Mouse (Mus musculus) forebrain, embryonic 15.5 days (tissue): ENCODE data around the gene Gm3404. TPM values are rescaled to one million over a fixed set of nuclear protein-coding genes. Genes with fewer than 3 reads are reported as not detected.
"Not testable (repeated sequence)": the region's sequence is repeated elsewhere in the genome, so short reads cannot be mapped to it uniquely, and the experiment has no call there.

Experiments used
- ATAC-seq: fragments of 200-750 bp; cut with Nextera tagmentation; replicated peaks from 2 replicates; pipeline ENCODE4 v1.8.0; 2017; ENCODE audit warnings: mild to moderate bottlenecking, moderate TSS enrichment, moderate library complexity
- H3K27ac ChIP-seq: fragments of 300-500 bp; sonication (generic); replicated peaks from 2 replicates; pipeline ENCODE4 v1.5.1; 2015; ENCODE audit warnings: mild to moderate bottlenecking, inconsistent platforms
- H3K27me3 ChIP-seq: fragments of 300-500 bp; sonication (generic); 2 replicates; pipeline ENCODE4 v1.6.1; 2015; ENCODE audit warnings: inconsistent platforms
- H3K36me3 ChIP-seq: fragments of 300-500 bp; sonication (generic); 2 replicates; pipeline ENCODE4 v1.6.1; 2015; ENCODE audit warnings: mild to moderate bottlenecking, inconsistent platforms
- H3K4me1 ChIP-seq: fragments of 300-500 bp; sonication (generic); 2 replicates; pipeline ENCODE4 v1.6.1; 2015; ENCODE audit warnings: inconsistent platforms
- H3K4me2 ChIP-seq: fragments of 300-500 bp; sonication (generic); replicated peaks from 2 replicates; pipeline ENCODE4 v1.6.1; 2015; ENCODE audit warnings: mild to moderate bottlenecking, inconsistent platforms
- H3K4me3 ChIP-seq: fragments of 300-500 bp; sonication (generic); 2 replicates; pipeline ENCODE4 v1.5.1; 2015; ENCODE audit warnings: mild to moderate bottlenecking, inconsistent platforms
- H3K9ac ChIP-seq: fragments of 300-500 bp; sonication (generic); replicated peaks from 2 replicates; pipeline ENCODE4 v1.6.1; 2015; ENCODE audit warnings: mild to moderate bottlenecking, inconsistent platforms
- H3K9me3 ChIP-seq: fragments of 300-500 bp; sonication (generic); 2 replicates; pipeline ENCODE4 v1.6.1; 2016; ENCODE audit warnings: inconsistent platforms
- WGBS: fragments of 180-500 bp; shearing (Covaris S2); methylation state at CpG from one replicate; pipeline ENCODE4 v1.1.7; 2015; ENCODE audit warnings: mixed read lengths; 5-methylcytosine and 5-hydroxymethylcytosine counted together
- polyA plus RNA-seq: library from polyadenylated mRNA; unstranded; fragments of >200 nt; fragmentation: Nextera tagmentation; extraction: Ambion mirVana; gene quantifications from 2 replicates; pipeline ENCODE4 v1.2.1, GENCODE M21; 2015

Gene Gm3404
- polyA plus RNA-seq: not detected in 2 replicates

- H3K27me3 ChIP-seq, H3K9me3 ChIP-seq, H3K4me3 ChIP-seq, H3K27ac ChIP-seq, H3K9ac ChIP-seq, H3K36me3 ChIP-seq, H3K4me1 ChIP-seq, ATAC-seq, H3K4me2 ChIP-seq: not testable (repeated sequence)
- WGBS: 95% methylated on average over 3 of the region's 3 CpGs
Observed at GRCm38 (mm10) chr5:146525501-146525900, at the start of gene Gm3404. Gm3404 (plus strand) TSS chr5:146525801.

GRCm38 (mm10) chr5:146479564-146479963, 46.0 kb upstream of the Gm3404 start:
- not testable (repeated sequence) for ATAC-seq, H3K4me2 ChIP-seq, H3K9me3 ChIP-seq, H3K27me3 ChIP-seq, H3K4me3 ChIP-seq, H3K9ac ChIP-seq, H3K4me1 ChIP-seq, H3K36me3 ChIP-seq, H3K27ac ChIP-seq
- 14% methylated on average over 4 of the region's 4 CpGs for WGBS

GRCm38 (mm10) chr5:146481665-146482064, 43.9 kb upstream of the Gm3404 start, which contains the start of gene Gm6408:
Gm6408 (plus strand) TSS chr5:146481965.
- H3K27me3 ChIP-seq, H3K9me3 ChIP-seq, ATAC-seq, H3K4me2 ChIP-seq, H3K4me3 ChIP-seq, H3K9ac ChIP-seq, H3K4me1 ChIP-seq, H3K27ac ChIP-seq, H3K36me3 ChIP-seq: not testable (repeated sequence)
- WGBS: 96% methylated on average over 3 of the region's 3 CpGs

GRCm38 (mm10) chr5:146488959-146489358, 36.6 kb upstream of the Gm3404 start:
- H3K9ac ChIP-seq, H3K36me3 ChIP-seq, ATAC-seq, H3K9me3 ChIP-seq, H3K4me1 ChIP-seq, H3K4me2 ChIP-seq, H3K27me3 ChIP-seq, H3K27ac ChIP-seq, H3K4me3 ChIP-seq: not testable (repeated sequence)
- WGBS: 14% methylated on average over 3 of the region's 4 CpGs

GRCm38 (mm10) chr5:146491063-146491462, 34.5 kb upstream of the Gm3404 start, which contains the start of gene Gm6370:
Gm6370 (plus strand) TSS chr5:146491363.
- H3K4me1 ChIP-seq, H3K9me3 ChIP-seq, H3K4me2 ChIP-seq, H3K9ac ChIP-seq, H3K27me3 ChIP-seq, H3K27ac ChIP-seq, H3K4me3 ChIP-seq, H3K36me3 ChIP-seq, ATAC-seq: not testable (repeated sequence)
- no CpG with 5 or more reads among the region's 5 CpGs for WGBS

GRCm38 (mm10) chr5:146502099-146502498, 23.5 kb upstream of the Gm3404 start, which contains the start of gene 4930449I24Rik:
4930449I24Rik (plus strand) TSS chr5:146502399.
- not testable (repeated sequence) for ATAC-seq, H3K27ac ChIP-seq, H3K4me2 ChIP-seq, H3K27me3 ChIP-seq, H3K36me3 ChIP-seq, H3K9ac ChIP-seq, H3K9me3 ChIP-seq, H3K4me1 ChIP-seq, H3K4me3 ChIP-seq
- WGBS: no CpG with 5 or more reads among the region's 5 CpGs

GRCm38 (mm10) chr5:146513823-146514222, 11.8 kb upstream of the Gm3404 start, which contains the start of gene Gm3402:
Gm3402 (plus strand) TSS chr5:146514123.
- H3K36me3 ChIP-seq, H3K4me3 ChIP-seq, H3K27ac ChIP-seq, H3K27me3 ChIP-seq, H3K4me1 ChIP-seq, ATAC-seq, H3K9me3 ChIP-seq, H3K4me2 ChIP-seq, H3K9ac ChIP-seq: not testable (repeated sequence)
- WGBS: 93% methylated on average over 2 of the region's 5 CpGs

GRCm38 (mm10) chr5:146537347-146537746, 11.7 kb downstream of the Gm3404 start, which contains the start of gene Gm3409:
Gm3409 (plus strand) TSS chr5:146537647.
- 100% methylated on average over 3 of the region's 3 CpGs for WGBS
- H3K27ac ChIP-seq, H3K9me3 ChIP-seq, H3K4me3 ChIP-seq, ATAC-seq, H3K36me3 ChIP-seq, H3K4me1 ChIP-seq, H3K27me3 ChIP-seq, H3K9ac ChIP-seq, H3K4me2 ChIP-seq: not testable (repeated sequence)

GRCm38 (mm10) chr5:146555836-146556235, 30.2 kb downstream of the Gm3404 start, which contains the start of gene Gm3415:
Gm3415 (plus strand) TSS chr5:146556136.
- not testable (repeated sequence) for ATAC-seq, H3K27me3 ChIP-seq, H3K4me3 ChIP-seq, H3K9me3 ChIP-seq, H3K4me2 ChIP-seq, H3K4me1 ChIP-seq, H3K9ac ChIP-seq, H3K27ac ChIP-seq, H3K36me3 ChIP-seq
- no CpG with 5 or more reads among the region's 3 CpGs for WGBS

- Histone ChIP-seq H3K4me3 (no peak overlapping the region), H3K27ac (no peak overlapping the region), H3K27me3 (no peaks in the 10 kb centered on the region), H3K4me1 (no peaks in the 10 kb centered on the region), H3K9ac (no peak overlapping the region), H3K9me3 (peaks cover 2% of the 10 kb centered on the region; the same call in 1 of the 2 replicates), H3K4me2 (no peak overlapping the region), H3K36me3 (no peaks in the 10 kb centered on the region)
- ATAC-seq: no peak
- 81% methylated on average over 1 of the region's 1 CpGs for WGBS
Observed at GRCm38 (mm10) chr5:146564259-146564658, 38.7 kb downstream of the Gm3404 start.

- H3K36me3 ChIP-seq: no peaks in the 10 kb centered on the region
- H3K4me1 ChIP-seq: peaks cover 6% of the 10 kb centered on the region; the same call in 1 of the 2 replicates
- no peak overlapping the region for H3K27ac ChIP-seq
- peaks cover 2% of the 10 kb centered on the region; the same call in 1 of the 2 replicates for H3K9me3 ChIP-seq
- H3K4me2 ChIP-seq: no peak overlapping the region
- no peak overlapping the region for H3K9ac ChIP-seq
- 71% methylated on average over 4 of the region's 4 CpGs for WGBS
- H3K27me3 ChIP-seq: no peaks in the 10 kb centered on the region
- H3K4me3 ChIP-seq: no peak overlapping the region
- no peak for ATAC-seq
Observed at GRCm38 (mm10) chr5:146567054-146567453, 41.5 kb downstream of the Gm3404 start.

- WGBS: 89% methylated on average over 6 of the region's 6 CpGs
- H3K27me3 ChIP-seq, H3K9ac ChIP-seq, H3K4me1 ChIP-seq, H3K4me3 ChIP-seq, H3K27ac ChIP-seq, ATAC-seq, H3K9me3 ChIP-seq, H3K36me3 ChIP-seq, H3K4me2 ChIP-seq: not testable (repeated sequence)
Observed at GRCm38 (mm10) chr5:146570179-146570578, 44.6 kb downstream of the Gm3404 start.
